Comparison of ENCODE assay signal across 10 mouse cellular contexts in genomic region chr4:133690252-133690651, GRCm38 (mm10). TPM values are rescaled to one million over a fixed set of nuclear protein-coding genes. Genes with fewer than 3 reads are reported as not detected.
DNase-seq lines count a peak whose midpoint lies in the region; ATAC-seq and TF ChIP-seq lines count a peak whose summit lies in the region.
"Had no signal": no experiment of that assay in that cellular context is flagged by ENCODE, and none has a peak within 500 bp of the region (broad histone marks: within the 10 kb centered on the region; RNA-seq: fewer than 3 reads in every experiment).

No protein-coding gene starts in this region.

- no peak for DNase-seq in limb, embryonic 10.5 days (ENCODE audit: low spot score)
- DNase-seq in mesoderm, embryonic 11.5 days (ENCODE audit: low read depth, low spot score), result peak; percentile 43
- DNase-seq in thymus, adult 2 months, result no peak
- no peak for DNase-seq in gastrocnemius, postnatal 4 days (ENCODE audit: low spot score in 2 of 2)
- DNase-seq in cerebellum, postnatal 14 days, result no peak

- no peak for TF ChIP-seq POLR2A in thymus, adult 2 months (IDR thresholded peaks at IDR 0.05; ENCODE audit: control insufficient read depth, extremely low read depth, insufficient read depth, low read length, poor library complexity)

- no peaks in the 10 kb centered on the region for H3K27me3 ChIP-seq in limb, embryonic 12.5 days
- no peaks in the 10 kb centered on the region for H3K27me3 ChIP-seq in limb, embryonic 10.5 days (ENCODE audit: low read depth, poor library complexity, severe bottlenecking)
- H3K27me3 ChIP-seq in forebrain, embryonic 16.5 days (replicated peaks; ENCODE audit: control insufficient read depth, insufficient read depth, low read length), result no peaks in the 10 kb centered on the region
- no peaks in the 10 kb centered on the region for H3K27me3 ChIP-seq in intestine, embryonic 16.5 days (replicated peaks; ENCODE audit: control insufficient read depth, insufficient read depth, low read length)
- no peaks in the 10 kb centered on the region for H3K27me3 ChIP-seq in thymus, adult 2 months (ENCODE audit: control insufficient read depth, insufficient read depth, low read length)

- no peak overlapping the region for H3K9ac ChIP-seq in limb, embryonic 12.5 days (replicated peaks)
- no peak overlapping the region for H3K9ac ChIP-seq in forebrain, embryonic 16.5 days (replicated peaks; ENCODE audit: low read depth, low read length)
- H3K9ac ChIP-seq in intestine, embryonic 16.5 days (ENCODE audit: low read depth, low read length), result no peak overlapping the region

- H3K36me3 ChIP-seq in limb, embryonic 12.5 days, result peaks cover 100% of the 10 kb centered on the region
- H3K36me3 ChIP-seq in limb, embryonic 10.5 days, result peaks cover 100% of the 10 kb centered on the region
- H3K36me3 ChIP-seq in forebrain, embryonic 16.5 days (ENCODE audit: control insufficient read depth, insufficient read depth), result peaks cover 76% of the 10 kb centered on the region
- peaks cover 57% of the 10 kb centered on the region for H3K36me3 ChIP-seq in intestine, embryonic 16.5 days (ENCODE audit: control insufficient read depth, insufficient read depth, low read length)
- H3K36me3 ChIP-seq in thymus, adult 2 months (ENCODE audit: control insufficient read depth, insufficient read depth, low read length), result peaks cover 100% of the 10 kb centered on the region

- H3K4me3 ChIP-seq in limb, embryonic 12.5 days (replicated peaks), result no peak overlapping the region
- no peak overlapping the region for H3K4me3 ChIP-seq in limb, embryonic 10.5 days
- no peak overlapping the region for H3K4me3 ChIP-seq in forebrain, embryonic 16.5 days (replicated peaks; ENCODE audit: low read length)
- no peak overlapping the region for H3K4me3 ChIP-seq in intestine, embryonic 16.5 days (ENCODE audit: low read length)
- H3K4me3 ChIP-seq in thymus, adult 2 months (ENCODE audit: control insufficient read depth, insufficient read depth, low read length), result no peak overlapping the region
- H3K4me3 ChIP-seq: left cerebral cortex, adult 2 months; myocyte had no signal

- H3K27ac ChIP-seq in limb, embryonic 12.5 days, result peak overlapping the region; percentile 59; the same call in 1 of the 2 replicates
- no peak overlapping the region for H3K27ac ChIP-seq in limb, embryonic 10.5 days
- H3K27ac ChIP-seq in forebrain, embryonic 16.5 days (ENCODE audit: low read length), result peak overlapping the region; percentile 43
- H3K27ac ChIP-seq in intestine, embryonic 16.5 days (ENCODE audit: low read length), result peak overlapping the region; percentile 29
- no peak overlapping the region for H3K27ac ChIP-seq in thymus, adult 2 months (ENCODE audit: control insufficient read depth, insufficient read depth, low read length)
- H3K27ac ChIP-seq: left cerebral cortex, adult 2 months had no signal

- no peak for TF ChIP-seq CTCF in thymus, adult 2 months (IDR thresholded peaks at IDR 0.05; ENCODE audit: borderline replicate concordance, control insufficient read depth, extremely low read depth, insufficient read depth, low read length, poor library complexity)

- H3K4me1 ChIP-seq in limb, embryonic 12.5 days (replicated peaks), result peaks cover 32% of the 10 kb centered on the region
- no peaks in the 10 kb centered on the region for H3K4me1 ChIP-seq in limb, embryonic 10.5 days
- peaks cover 24% of the 10 kb centered on the region for H3K4me1 ChIP-seq in forebrain, embryonic 16.5 days (replicated peaks; ENCODE audit: control insufficient read depth, insufficient read depth, low read length)
- peaks cover 32% of the 10 kb centered on the region for H3K4me1 ChIP-seq in intestine, embryonic 16.5 days (ENCODE audit: control insufficient read depth, insufficient read depth, low read length)
- H3K4me1 ChIP-seq in thymus, adult 2 months (replicated peaks; ENCODE audit: control insufficient read depth, insufficient read depth, low read length), result no peaks in the 10 kb centered on the region

- H3K9me3 ChIP-seq in limb, embryonic 12.5 days, result no peaks in the 10 kb centered on the region
- no peaks in the 10 kb centered on the region for H3K9me3 ChIP-seq in limb, embryonic 10.5 days (replicated peaks)
- H3K9me3 ChIP-seq in forebrain, embryonic 16.5 days (ENCODE audit: control insufficient read depth, low read length), result no peaks in the 10 kb centered on the region
- no peaks in the 10 kb centered on the region for H3K9me3 ChIP-seq in intestine, embryonic 16.5 days (ENCODE audit: control insufficient read depth, low read length)

- ATAC-seq in limb, embryonic 12.5 days (ENCODE audit: insufficient number of reproducible peaks, insufficient read depth, low FRiP score, low TSS enrichment, low read depth), result peak; percentile 12; the same call in 1 of the 2 replicates
- peak; percentile 30; the same call in 1 of the 2 replicates for ATAC-seq in forebrain, embryonic 16.5 days
- peak; percentile 36 for ATAC-seq in intestine, embryonic 16.5 days

- no peak overlapping the region for H3K4me2 ChIP-seq in limb, embryonic 12.5 days
- no peak overlapping the region for H3K4me2 ChIP-seq in forebrain, embryonic 16.5 days (ENCODE audit: low read length)
- H3K4me2 ChIP-seq in intestine, embryonic 16.5 days (ENCODE audit: low read depth, low read length), result no peak overlapping the region

- whole genome bisulfite sequencing in limb, embryonic 12.5 days, result 26% methylated on average over 5 of the region's 5 CpGs
- 66% methylated on average over 5 of the region's 5 CpGs for WGBS in limb, embryonic 10.5 days
- WGBS in forebrain, embryonic 16.5 days, result 11% methylated on average over 5 of the region's 5 CpGs
- WGBS in intestine, embryonic 16.5 days, result 14% methylated on average over 5 of the region's 5 CpGs
- 37% methylated on average over 5 of the region's 5 CpGs for WGBS in thymus, adult 2 months

RNA-seq across cellular contexts. Expression of gene Pigv, which starts 17.8 kb away (rescaled TPM):
- polyA plus RNA-seq in limb, embryonic 12.5 days (2016; fragmentation: Nextera tagmentation; extraction: Ambion mirVana), result 16.3 and 21.6 TPM in 2 replicates
- 17.9 and 19.6 TPM in 2 replicates for polyA plus RNA-seq in limb, embryonic 10.5 days (2016; fragmentation: Nextera tagmentation; extraction: Ambion mirVana)
- 14.7 and 15.5 TPM in 2 replicates for polyA plus RNA-seq in forebrain, embryonic 16.5 days (2015; fragmentation: Nextera tagmentation; extraction: Ambion mirVana)
- 16.6 and 18.5 TPM in 2 replicates for polyA plus RNA-seq in intestine, embryonic 16.5 days (2015; fragmentation: Nextera tagmentation; extraction: Ambion mirVana)
- 24.8 and 24.9 TPM in 2 replicates for polyA plus RNA-seq in thymus, adult 2 months (2012; rRNA removed)
- total RNA-seq in gastrocnemius, postnatal 4 days (2021), result 10 to 100 TPM; 11.3 to 11.7 TPM

RNA-seq across cellular contexts. Expression of gene Zdhhc18, which starts 40.3 kb away (rescaled TPM):
- polyA plus RNA-seq in limb, embryonic 12.5 days (2016; fragmentation: Nextera tagmentation; extraction: Ambion mirVana), result 4.0 and 7.1 TPM in 2 replicates
- polyA plus RNA-seq in limb, embryonic 10.5 days (2016; fragmentation: Nextera tagmentation; extraction: Ambion mirVana), result 3.6 and 4.0 TPM in 2 replicates
- 3.5 and 4.5 TPM in 2 replicates for polyA plus RNA-seq in forebrain, embryonic 16.5 days (2015; fragmentation: Nextera tagmentation; extraction: Ambion mirVana)
- polyA plus RNA-seq in intestine, embryonic 16.5 days (2015; fragmentation: Nextera tagmentation; extraction: Ambion mirVana), result 1.3 and 1.6 TPM in 2 replicates
- polyA plus RNA-seq in thymus, adult 2 months (2012; rRNA removed), result 150 and 172 TPM in 2 replicates
- total RNA-seq in gastrocnemius, postnatal 4 days (2021), result 10 to 100 TPM; 20.8 to 23.7 TPM

Comparison
In these comparisons a context has a peak if more than half of its experiments do, and no peak if none do; other contexts are left out.
1. H3K27ac ChIP-seq: peak in limb, embryonic 12.5 days (single experiment), forebrain, embryonic 16.5 days (single experiment) and intestine, embryonic 16.5 days (single experiment); none in limb, embryonic 10.5 days (single experiment) and thymus, adult 2 months (single experiment).
2. RNA of gene Zdhhc18, which starts 40.3 kb away (polyA plus RNA-seq): 150 to 172 TPM in thymus, adult 2 months; 4.0 to 7.1 TPM in limb, embryonic 12.5 days, 3.5 to 4.5 TPM in forebrain, embryonic 16.5 days, 3.6 to 4.0 TPM in limb, embryonic 10.5 days and 1.3 to 1.6 TPM in intestine, embryonic 16.5 days; every median in the first group is over 10 times any median in the second.
3. Peak in every context shown above with its lines, with median percentiles within 50 percentile points of each other: ATAC-seq.